Mouse (Mus musculus): ENCODE measurements around the gene Sgsh.

GRCm38 (mm10) chr11:119339637-119340036 is 15.7 kb downstream of the Sgsh start:
- TF ChIP-seq POLR2A (IDR thresholded peaks at IDR 0.05; ENCODE audit: insufficient read depth, low read depth, low read length): no peak
- peak; percentile 90 for TF ChIP-seq CTCF (IDR thresholded peaks at IDR 0.05)

All from heart, adult 2 months (tissue).